Mouse (Mus musculus): ENCODE data around the gene Zfp653. TPM values are rescaled to one million over a fixed set of nuclear protein-coding genes. Genes with fewer than 3 reads are reported as not detected.
A peak's percentile ranks its signal among the peaks of the same experiment; 100 is the strongest.

The Zfp653 gene
- polyA plus RNA-seq, 1 experiment from 2014 or later, result 14.1 TPM

DNA sequence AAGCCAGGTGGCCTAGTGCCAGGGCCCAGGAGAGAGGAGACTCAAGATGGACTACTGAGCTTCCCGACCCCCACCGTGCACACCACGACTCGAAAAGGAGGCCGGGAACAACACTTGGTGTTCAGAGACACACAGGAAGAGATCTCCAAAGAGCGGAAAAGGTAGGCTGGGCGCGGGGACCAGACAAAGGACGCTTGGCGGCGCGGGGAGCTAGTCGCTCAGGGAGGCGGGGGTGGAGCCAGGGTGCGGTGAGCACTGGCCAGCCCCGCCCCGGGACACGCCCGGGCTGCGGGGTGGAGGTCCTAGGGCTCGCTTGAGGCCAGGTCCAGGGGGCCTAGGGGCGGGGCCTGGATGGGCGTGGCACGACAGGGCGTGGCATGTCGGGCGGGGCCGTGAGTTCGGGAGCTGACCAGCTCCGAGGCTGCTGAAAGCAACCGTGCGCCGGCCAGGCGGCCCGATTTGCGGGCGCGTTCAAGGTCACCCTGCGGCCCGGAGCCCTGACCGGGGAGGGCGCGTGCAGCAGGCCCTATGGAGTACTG is 20.8 kb downstream of the Zfp653 start:
- Histone ChIP-seq H3K36me3 (no peaks in the 10 kb centered on the region), H3K9ac (no peak overlapping the region)
- ATAC-seq (ENCODE audit: insufficient read depth, low FRiP score, low read depth), result peak; percentile 55; the same call in 1 of the 2 replicates

DNA sequence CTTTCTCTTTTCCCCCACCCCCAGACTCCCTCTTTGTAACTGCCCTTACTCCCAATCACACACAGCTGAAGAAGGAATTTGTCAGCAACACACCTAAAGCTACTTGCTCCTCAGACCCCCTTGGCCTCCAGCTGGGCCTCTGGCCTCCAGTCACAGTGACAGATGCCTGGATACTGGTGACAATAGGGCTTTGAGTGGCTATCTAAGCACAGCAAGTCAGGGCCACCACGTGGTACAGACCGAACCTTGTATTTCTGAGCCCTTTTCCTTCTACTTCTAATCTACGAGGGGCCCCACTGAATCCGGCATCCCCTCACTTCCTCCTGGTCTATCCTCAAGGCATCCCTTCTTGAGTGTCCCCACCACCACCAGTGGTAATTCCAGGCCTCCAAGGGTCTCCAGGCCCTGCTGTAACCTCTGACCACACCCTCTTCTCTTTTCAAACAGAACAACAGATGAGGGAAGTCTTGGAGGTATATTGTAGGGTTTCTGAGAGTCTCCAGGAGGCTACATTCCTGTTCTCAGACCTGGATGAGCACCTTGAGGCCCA is 21.4 kb downstream of the Zfp653 start:
- H3K27me3 ChIP-seq (replicated peaks), result peaks cover 50% of the 10 kb centered on the region
- H3K9me3 ChIP-seq, result no peaks in the 10 kb centered on the region
- peak overlapping the region; percentile 78; the same call in 1 of the 2 replicates for H3K4me2 ChIP-seq
- ATAC-seq (ENCODE audit: insufficient read depth, low FRiP score, low read depth), result no peak
- no peaks in the 10 kb centered on the region for H3K36me3 ChIP-seq
- H3K9ac ChIP-seq, result no peak overlapping the region
- WGBS, result 48% methylated on average over 4 of the region's 4 CpGs
- peaks cover 23% of the 10 kb centered on the region for H3K4me1 ChIP-seq
- no peak overlapping the region for H3K27ac ChIP-seq
- peak overlapping the region; percentile 37; the same call in 1 of the 2 replicates for H3K4me3 ChIP-seq (replicated peaks)

More for the DNA sequence above, 20.8 kb downstream of the Zfp653 start:
- H3K9me3 ChIP-seq, result no peaks in the 10 kb centered on the region
- H3K4me2 ChIP-seq, result peak overlapping the region; percentile 78
- whole genome bisulfite sequencing, result 2% methylated on average over 43 of the region's 43 CpGs
- H3K27me3 ChIP-seq (replicated peaks), result peaks cover 50% of the 10 kb centered on the region
- H3K4me3 ChIP-seq (replicated peaks), result peak overlapping the region; percentile 37
- H3K27ac ChIP-seq, result no peak overlapping the region
- H3K4me1 ChIP-seq, result peaks cover 23% of the 10 kb centered on the region

GRCm38 (mm10) chr9:22049315-22049714 is 21.9 kb downstream of the Zfp653 start:
- Histone ChIP-seq H3K4me1 (peaks cover 19% of the 10 kb centered on the region), H3K27ac (no peak overlapping the region), H3K9me3 (no peaks in the 10 kb centered on the region), H3K4me3 (replicated peaks) (no peak overlapping the region), H3K4me2 (no peak overlapping the region), H3K36me3 (no peaks in the 10 kb centered on the region), H3K27me3 (replicated peaks) (peaks cover 45% of the 10 kb centered on the region), H3K9ac (no peak overlapping the region)
- WGBS, result 52% methylated on average over 11 of the region's 11 CpGs
- ATAC-seq (ENCODE audit: insufficient read depth, low FRiP score, low read depth), result no peak

DNA sequence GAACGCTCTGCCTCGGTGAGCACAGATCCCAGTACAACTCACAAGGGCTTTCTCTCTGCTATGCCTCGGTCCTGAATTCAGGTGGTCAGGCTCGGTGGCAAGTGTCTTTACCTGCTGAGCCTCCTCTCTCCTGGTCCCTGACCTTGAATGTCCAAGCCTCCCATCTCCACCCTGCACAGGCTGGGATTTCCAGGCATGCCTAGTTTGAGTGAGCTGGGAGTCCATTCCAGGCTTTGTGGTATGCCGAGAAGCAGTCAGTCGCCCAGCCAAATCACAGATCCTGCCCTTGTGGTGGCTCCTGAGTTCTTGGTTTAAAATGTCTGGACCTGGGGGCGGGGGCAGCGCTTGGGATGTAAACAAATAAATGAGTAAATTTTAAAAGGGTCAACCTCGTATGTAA is 23.8 kb downstream of the Zfp653 start:
- Histone ChIP-seq H3K27ac (no peak overlapping the region), H3K4me1 (peaks cover 19% of the 10 kb centered on the region), H3K9ac (no peak overlapping the region), H3K27me3 (replicated peaks) (peaks cover 32% of the 10 kb centered on the region), H3K9me3 (no peaks in the 10 kb centered on the region), H3K36me3 (no peaks in the 10 kb centered on the region), H3K4me3 (replicated peaks) (no peak overlapping the region), H3K4me2 (no peak overlapping the region)
- ATAC-seq (ENCODE audit: insufficient read depth, low FRiP score, low read depth), result no peak
- WGBS, result 46% methylated on average over 9 of the region's 9 CpGs

DNA sequence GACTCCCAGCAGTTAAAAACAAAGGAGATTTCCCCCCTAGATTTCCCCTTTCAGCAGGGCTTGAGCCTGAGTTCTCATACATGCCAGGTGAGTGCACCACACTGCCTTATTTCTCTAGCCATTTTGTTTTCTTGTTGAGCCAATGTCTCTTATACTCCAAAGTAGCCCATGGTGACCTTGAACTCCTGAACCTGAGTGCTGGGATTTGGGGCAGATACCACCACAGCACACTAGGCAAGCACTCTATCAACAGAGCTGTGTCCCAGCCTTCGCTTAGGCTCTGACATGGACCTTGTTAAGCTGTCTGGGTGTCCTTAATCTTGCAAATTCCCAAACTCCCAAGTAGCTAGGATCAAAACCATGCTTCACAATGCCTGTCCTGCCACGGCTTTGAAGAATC is 29.3 kb downstream of the Zfp653 start:
- H3K4me1 ChIP-seq, result no peaks in the 10 kb centered on the region
- H3K9ac ChIP-seq, result no peak overlapping the region
- 67% methylated on average over 2 of the region's 2 CpGs for WGBS
- H3K36me3 ChIP-seq, result no peaks in the 10 kb centered on the region
- no peak for ATAC-seq (ENCODE audit: insufficient read depth, low FRiP score, low read depth)
- no peak overlapping the region for H3K4me2 ChIP-seq
- no peak overlapping the region for H3K4me3 ChIP-seq (replicated peaks)
- no peaks in the 10 kb centered on the region for H3K9me3 ChIP-seq
- H3K27me3 ChIP-seq (replicated peaks), result no peaks in the 10 kb centered on the region
- no peak overlapping the region for H3K27ac ChIP-seq

DNA sequence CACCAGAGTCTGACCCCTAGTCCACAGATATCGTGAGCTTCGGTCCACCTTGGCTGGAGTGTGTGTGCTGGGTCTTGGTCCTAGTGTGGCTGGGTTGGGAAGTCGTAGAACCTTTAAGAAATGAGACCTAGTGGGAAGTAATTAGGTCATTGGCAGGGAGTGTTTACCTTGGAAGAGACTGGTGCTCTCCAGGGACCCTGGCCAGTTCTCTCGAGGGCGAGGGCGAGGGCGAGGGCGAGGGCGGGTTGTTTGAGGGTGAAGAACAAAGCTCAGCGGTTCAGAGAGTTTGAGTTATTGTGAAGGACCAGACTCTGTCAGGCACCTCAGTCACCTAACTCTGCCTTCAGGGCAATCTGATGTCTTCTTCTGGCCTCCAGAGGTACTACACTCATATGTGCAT is 33.4 kb downstream of the Zfp653 start:
- no peaks in the 10 kb centered on the region for H3K4me1 ChIP-seq
- H3K9me3 ChIP-seq, result no peaks in the 10 kb centered on the region
- no peaks in the 10 kb centered on the region for H3K27me3 ChIP-seq (replicated peaks)
- WGBS, result 68% methylated on average over 10 of the region's 10 CpGs
- H3K36me3 ChIP-seq, result no peaks in the 10 kb centered on the region
- ATAC-seq (ENCODE audit: insufficient read depth, low FRiP score, low read depth), result no peak
- no peak overlapping the region for H3K4me2 ChIP-seq
- no peak overlapping the region for H3K4me3 ChIP-seq (replicated peaks)
- no peak overlapping the region for H3K9ac ChIP-seq
- no peak overlapping the region for H3K27ac ChIP-seq

DNA sequence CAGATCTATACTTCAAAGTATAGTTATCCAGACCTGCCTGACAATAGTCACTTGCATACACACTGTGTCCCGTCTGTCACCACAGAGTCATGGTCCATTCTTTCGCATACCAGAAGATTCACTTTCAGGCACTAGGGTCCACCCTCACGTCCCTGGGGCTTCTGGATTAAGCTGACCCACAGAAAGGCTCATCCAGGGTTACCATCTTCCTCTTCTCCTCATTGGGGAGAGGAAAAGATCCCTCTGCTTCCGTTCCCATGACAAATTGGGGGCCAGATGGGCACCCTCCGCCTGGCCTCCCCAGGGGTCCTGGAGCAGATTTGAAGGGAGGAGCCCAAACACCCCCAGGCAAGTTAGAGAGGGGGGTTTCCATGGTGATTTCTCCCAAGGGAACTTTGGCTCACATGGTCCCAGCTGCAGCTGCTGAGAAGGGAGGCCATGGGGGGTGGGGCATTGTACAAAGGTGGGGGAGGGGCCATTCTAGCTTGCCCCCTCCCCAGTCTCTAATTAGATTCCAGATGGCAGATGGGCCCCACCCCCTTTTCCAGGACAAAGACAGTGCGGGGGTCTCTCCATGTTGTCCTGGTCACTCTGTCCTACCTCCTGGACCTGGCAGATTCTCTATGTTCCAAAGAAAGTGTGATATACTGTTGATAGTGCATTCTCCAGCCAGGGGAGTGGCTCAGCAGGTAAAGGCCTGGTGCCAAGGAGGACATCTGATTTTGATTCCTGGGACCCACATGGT is 35.7 kb downstream of the Zfp653 start:
- no peaks in the 10 kb centered on the region for H3K9me3 ChIP-seq
- ATAC-seq (ENCODE audit: insufficient read depth, low FRiP score, low read depth), result no peak
- no peak overlapping the region for H3K9ac ChIP-seq
- H3K4me2 ChIP-seq, result no peak overlapping the region
- no peak overlapping the region for H3K27ac ChIP-seq
- no peak overlapping the region for H3K4me3 ChIP-seq (replicated peaks)
- no peaks in the 10 kb centered on the region for H3K4me1 ChIP-seq
- no peaks in the 10 kb centered on the region for H3K36me3 ChIP-seq
- H3K27me3 ChIP-seq (replicated peaks), result no peaks in the 10 kb centered on the region
- 51% methylated on average over 6 of the region's 6 CpGs for WGBS

- H3K4me1 ChIP-seq, result no peaks in the 10 kb centered on the region
- H3K4me3 ChIP-seq (replicated peaks), result no peak overlapping the region
- no peaks in the 10 kb centered on the region for H3K9me3 ChIP-seq
- no peaks in the 10 kb centered on the region for H3K36me3 ChIP-seq
- H3K9ac ChIP-seq, result no peak overlapping the region
- 91% methylated on average over 9 of the region's 9 CpGs for WGBS
- ATAC-seq (ENCODE audit: insufficient read depth, low FRiP score, low read depth), result no peak
- H3K4me2 ChIP-seq, result no peak overlapping the region
- H3K27me3 ChIP-seq (replicated peaks), result no peaks in the 10 kb centered on the region
- no peak overlapping the region for H3K27ac ChIP-seq
Observed at GRCm38 (mm10) chr9:22030386-22030785, 40.8 kb downstream of the Zfp653 start.

- no peak for ATAC-seq (ENCODE audit: insufficient read depth, low FRiP score, low read depth)
Observed at GRCm38 (mm10) chr9:22028467-22028866, 42.7 kb downstream of the Zfp653 start.

DNA sequence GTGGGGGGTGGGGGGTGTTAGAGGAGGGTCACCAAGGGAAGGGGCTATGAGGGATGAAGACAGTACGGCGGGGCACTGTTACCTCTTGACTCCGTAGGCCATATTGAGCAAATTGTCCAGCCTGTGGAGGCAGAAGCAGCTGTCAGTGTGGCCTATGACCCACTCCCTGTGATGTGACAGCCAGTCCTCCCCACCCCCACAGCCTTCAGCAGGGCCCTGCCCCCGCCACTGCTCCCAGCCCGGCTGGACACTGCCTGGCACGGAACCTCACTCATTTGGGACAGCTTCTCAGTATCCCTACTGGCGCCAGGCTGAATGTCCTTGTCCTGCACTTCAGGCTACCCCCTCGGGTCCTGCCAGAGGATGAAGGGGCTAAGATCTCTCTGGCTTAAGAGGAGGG is 46.6 kb downstream of the Zfp653 start:
- no peak overlapping the region for H3K9ac ChIP-seq
- H3K4me3 ChIP-seq (replicated peaks), result no peak overlapping the region
- no peak for ATAC-seq (ENCODE audit: insufficient read depth, low FRiP score, low read depth)
- no peak overlapping the region for H3K27ac ChIP-seq
- 49% methylated on average over 8 of the region's 8 CpGs for WGBS
- no peaks in the 10 kb centered on the region for H3K36me3 ChIP-seq
- H3K4me1 ChIP-seq, result no peaks in the 10 kb centered on the region
- no peaks in the 10 kb centered on the region for H3K27me3 ChIP-seq (replicated peaks)
- H3K9me3 ChIP-seq, result no peaks in the 10 kb centered on the region
- H3K4me2 ChIP-seq, result no peak overlapping the region

More at GRCm38 (mm10) chr9:22028467-22028866, 42.7 kb downstream of the Zfp653 start:
- no peaks in the 10 kb centered on the region for H3K36me3 ChIP-seq
- H3K27me3 ChIP-seq (replicated peaks), result no peaks in the 10 kb centered on the region
- H3K4me2 ChIP-seq, result no peak overlapping the region
- H3K4me1 ChIP-seq, result no peaks in the 10 kb centered on the region
- H3K4me3 ChIP-seq (replicated peaks), result no peak overlapping the region
- no peak overlapping the region for H3K27ac ChIP-seq
- WGBS, result 46% methylated on average over 7 of the region's 7 CpGs
- H3K9ac ChIP-seq, result no peak overlapping the region
- no peaks in the 10 kb centered on the region for H3K9me3 ChIP-seq

- H3K9ac ChIP-seq, result no peak overlapping the region
- no peaks in the 10 kb centered on the region for H3K9me3 ChIP-seq
- ATAC-seq (ENCODE audit: insufficient read depth, low FRiP score, low read depth), result no peak
- peaks cover 18% of the 10 kb centered on the region for H3K36me3 ChIP-seq
- H3K27me3 ChIP-seq (replicated peaks), result no peaks in the 10 kb centered on the region
- WGBS, result 69% methylated on average over 7 of the region's 7 CpGs
- H3K27ac ChIP-seq, result no peak overlapping the region
- no peak overlapping the region for H3K4me2 ChIP-seq
- no peaks in the 10 kb centered on the region for H3K4me1 ChIP-seq
- H3K4me3 ChIP-seq (replicated peaks), result no peak overlapping the region
Observed at GRCm38 (mm10) chr9:22017208-22017825, 53.9 kb downstream of the Zfp653 start.

DNA sequence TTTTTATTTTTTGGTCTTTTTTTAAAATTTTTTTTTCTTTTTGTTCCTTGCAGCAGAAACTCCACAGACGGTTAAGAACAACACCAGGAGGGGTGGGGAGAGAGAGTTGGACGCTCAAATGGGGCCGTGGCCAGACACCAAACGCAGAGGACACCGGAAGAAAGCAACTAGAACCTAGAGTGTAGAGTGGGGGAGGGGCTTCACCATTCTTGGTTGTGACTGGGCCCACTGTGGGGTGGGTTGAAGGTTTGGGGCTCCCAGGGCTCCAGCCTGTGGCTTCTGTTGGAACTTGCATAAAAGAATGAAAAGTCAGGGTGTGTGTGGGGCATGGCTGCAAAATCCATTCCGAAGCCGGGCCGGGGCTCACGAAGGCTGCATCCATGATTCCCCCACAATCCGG is 54.9 kb downstream of the Zfp653 start:
- Histone ChIP-seq H3K27me3 (replicated peaks) (no peaks in the 10 kb centered on the region), H3K36me3 (peaks cover 28% of the 10 kb centered on the region)
- 63% methylated on average over 10 of the region's 10 CpGs for WGBS

More for the DNA sequence above, 54.9 kb downstream of the Zfp653 start:
- H3K4me1 ChIP-seq, result no peaks in the 10 kb centered on the region
- no peaks in the 10 kb centered on the region for H3K9me3 ChIP-seq
- H3K9ac ChIP-seq, result no peak overlapping the region
- H3K4me3 ChIP-seq (replicated peaks), result no peak overlapping the region
- H3K27ac ChIP-seq, result no peak overlapping the region
- H3K4me2 ChIP-seq, result no peak overlapping the region
- no peak for ATAC-seq (ENCODE audit: insufficient read depth, low FRiP score, low read depth)
